Mouse (Mus musculus): Measurements from ENCODE around the gene Klf14. TPM values are rescaled to one million over a fixed set of nuclear protein-coding genes. Genes with fewer than 3 reads are reported as not detected.
A peak's percentile ranks its signal among the peaks of the same experiment; 100 is the strongest.

The Klf14 gene
- under 1 TPM in 1 of 4 experiments, not detected in 3; 0.35 TPM for total RNA-seq (2022)

GRCm38 (mm10) chr6:30958736-30959540 lies at the start of gene Klf14:
Klf14 (minus strand) TSS chr6:30959078.
- DNase-seq: peak; percentile 5

- DNase-seq: no peak
Observed at GRCm38 (mm10) chr6:31006111-31006600, 47.3 kb upstream of the Klf14 start.

DNA sequence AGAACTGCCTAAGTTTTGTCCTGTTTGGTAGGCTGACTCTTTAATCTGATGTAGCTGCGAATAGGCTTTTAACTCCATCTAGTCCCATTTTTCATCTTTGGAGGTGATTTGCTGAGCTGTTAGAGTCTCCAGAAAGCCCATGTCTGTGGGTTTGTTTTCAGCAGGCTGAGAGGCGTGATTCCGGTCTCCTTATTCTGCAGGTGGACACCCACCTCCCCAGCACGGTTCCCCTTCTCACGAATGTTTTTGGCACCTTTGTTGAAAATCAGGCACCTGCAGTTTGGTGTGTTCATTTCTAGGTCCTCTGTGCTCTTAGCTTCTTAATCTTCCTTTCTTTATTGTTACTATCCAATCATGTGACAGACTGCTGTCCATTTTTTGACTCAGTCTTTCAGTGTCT lies 27.5 kb upstream of the Klf14 start:
- DNase-seq: no peak

DNA sequence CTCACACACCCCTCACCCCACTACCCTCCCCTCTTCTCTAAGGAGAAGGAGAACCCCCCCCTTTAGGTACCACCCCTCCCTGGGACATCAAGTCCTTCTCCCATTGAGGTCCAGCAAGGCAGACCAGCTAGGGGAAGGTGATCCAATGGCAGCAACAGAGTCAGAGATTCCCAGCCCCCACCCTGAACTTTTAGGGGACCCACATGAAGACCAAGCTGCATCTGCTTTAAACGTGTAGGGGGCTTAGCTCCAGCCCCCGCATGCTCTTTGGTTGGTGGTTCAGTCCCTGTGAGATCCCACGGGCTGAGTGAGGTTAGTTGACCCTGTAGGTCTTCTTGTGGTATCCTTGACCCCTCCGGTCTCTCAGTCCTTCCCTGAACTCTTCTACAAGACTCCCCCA lies 24.1 kb upstream of the Klf14 start:
- DNase-seq: no peak

DNA sequence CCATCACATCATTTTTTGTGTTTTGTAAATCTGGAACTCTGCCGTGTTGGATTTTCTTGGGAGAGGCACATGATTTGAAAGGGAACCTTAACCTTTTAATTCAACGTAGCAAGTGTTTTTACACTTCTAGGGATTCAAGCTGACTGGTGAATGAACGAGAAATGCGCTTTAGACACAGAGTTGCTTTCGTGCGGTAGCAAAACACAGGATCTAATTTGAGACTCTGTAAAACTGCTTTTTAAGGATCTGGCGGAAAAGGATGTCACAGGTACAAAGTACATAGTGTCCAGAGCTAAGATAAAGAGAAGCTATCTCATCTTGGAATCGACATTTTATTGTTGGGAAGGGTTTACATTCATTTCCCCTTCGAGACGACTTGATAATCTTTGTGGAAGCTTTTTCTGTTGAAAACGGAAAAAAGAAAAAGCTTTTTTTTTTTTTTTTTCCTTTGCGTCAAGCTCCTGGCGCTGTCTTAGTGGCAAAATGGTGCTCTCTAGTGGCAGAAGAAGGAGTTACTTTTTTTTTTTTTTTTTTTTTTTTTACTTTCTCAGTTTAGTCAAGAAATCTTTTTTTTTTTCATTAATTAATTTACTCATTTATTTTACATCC lies 23.6 kb upstream of the Klf14 start:
- DNase-seq: no peak

- DNase-seq: no peak
Observed at GRCm38 (mm10) chr6:30981351-30981750, 22.5 kb upstream of the Klf14 start.

DNA sequence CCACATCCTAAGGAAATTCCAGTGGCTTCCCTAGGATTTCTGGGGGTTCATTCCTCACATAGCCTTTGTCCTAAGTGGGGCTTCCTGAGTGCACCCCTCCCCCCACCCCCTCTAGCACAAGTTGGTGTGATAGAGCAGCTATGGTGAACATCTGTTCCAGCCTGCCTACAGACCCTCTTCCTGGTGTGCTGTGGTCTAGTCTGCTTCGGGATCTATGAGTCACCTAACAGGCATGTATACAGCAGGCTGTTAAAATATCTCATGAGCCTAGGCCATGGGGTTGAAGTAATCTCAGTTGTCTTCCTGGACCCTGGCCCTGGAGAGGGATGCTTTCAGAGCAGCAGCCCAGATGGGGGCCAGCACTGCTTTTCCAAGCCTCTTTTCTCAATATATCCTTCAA lies 19.7 kb upstream of the Klf14 start:
- DNase-seq: no peak

- no peak for DNase-seq
Observed at GRCm38 (mm10) chr6:30972121-30972520, 13.2 kb upstream of the Klf14 start.

DNA sequence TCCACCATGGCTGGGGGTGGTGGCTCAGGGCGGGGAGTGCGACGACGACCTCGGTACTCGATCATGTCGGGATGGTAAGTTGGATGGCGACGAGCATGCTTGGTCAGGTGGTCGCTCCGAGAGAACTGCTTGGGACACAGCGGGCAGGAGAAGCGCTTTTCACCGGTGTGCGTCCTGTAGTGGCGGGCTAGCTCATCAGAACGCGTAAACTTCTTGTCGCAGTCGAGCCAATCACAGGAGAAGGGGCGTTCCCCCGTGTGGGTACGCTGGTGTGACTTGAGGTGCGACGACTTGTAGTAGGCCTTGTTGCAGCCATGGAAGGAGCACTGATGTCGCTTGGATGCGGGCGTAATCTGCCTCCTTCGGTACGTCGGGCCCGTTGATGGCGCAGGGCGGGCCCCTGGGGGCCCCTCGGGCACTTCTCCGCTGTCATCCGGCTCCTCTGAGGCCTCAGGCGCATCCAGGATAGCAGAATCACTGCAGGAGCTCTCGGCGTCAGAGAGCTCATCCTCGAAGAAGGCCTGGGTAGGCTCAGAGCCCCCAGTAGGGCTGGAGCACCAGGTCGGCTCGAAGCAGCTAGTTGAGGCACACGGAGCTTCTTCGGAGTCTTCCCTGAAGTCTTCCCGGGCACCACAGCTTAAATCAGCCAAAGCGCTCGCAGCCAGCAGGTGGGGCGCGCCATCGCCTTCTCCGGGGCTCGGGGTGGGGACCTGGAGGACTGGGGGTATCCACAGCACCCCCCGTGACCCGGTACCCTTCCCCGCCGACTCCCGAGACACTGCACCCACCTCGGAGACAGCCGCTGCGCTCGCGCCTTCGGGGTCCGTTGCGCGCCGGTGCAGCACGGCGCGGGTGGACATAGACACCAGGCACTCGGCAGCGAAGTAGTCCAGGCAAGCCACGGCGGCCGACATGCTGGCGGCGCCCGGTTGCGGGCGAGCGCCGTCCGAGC lies 818 bp downstream of the Klf14 start:
- DNase-seq: no peak

- DNase-seq: no peak
Observed at GRCm38 (mm10) chr6:30939264-30939663, 19.6 kb downstream of the Klf14 start.

- DNase-seq: no peak
Observed at GRCm38 (mm10) chr6:30922821-30923220, 36.1 kb downstream of the Klf14 start.

DNA sequence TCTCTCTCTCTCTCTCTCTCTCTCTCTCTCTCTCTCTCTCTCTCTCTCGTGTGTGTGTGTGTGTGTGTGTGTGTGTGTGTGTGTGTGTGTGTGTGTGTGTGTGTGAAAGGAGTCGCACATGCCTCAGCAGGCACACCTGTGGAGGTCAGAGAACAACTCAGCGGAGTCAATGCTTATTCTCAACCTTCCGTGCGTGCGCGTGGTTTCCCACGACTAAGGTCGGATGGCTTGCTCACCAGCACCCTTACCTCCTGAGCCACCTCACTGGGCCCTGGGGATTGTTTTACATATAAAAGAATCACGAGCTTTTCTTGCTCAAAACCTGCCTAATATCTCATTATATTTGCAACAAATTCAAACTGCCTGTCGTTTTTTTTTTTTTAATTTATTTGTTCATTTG lies 37.1 kb downstream of the Klf14 start:
- no peak for DNase-seq

DNA sequence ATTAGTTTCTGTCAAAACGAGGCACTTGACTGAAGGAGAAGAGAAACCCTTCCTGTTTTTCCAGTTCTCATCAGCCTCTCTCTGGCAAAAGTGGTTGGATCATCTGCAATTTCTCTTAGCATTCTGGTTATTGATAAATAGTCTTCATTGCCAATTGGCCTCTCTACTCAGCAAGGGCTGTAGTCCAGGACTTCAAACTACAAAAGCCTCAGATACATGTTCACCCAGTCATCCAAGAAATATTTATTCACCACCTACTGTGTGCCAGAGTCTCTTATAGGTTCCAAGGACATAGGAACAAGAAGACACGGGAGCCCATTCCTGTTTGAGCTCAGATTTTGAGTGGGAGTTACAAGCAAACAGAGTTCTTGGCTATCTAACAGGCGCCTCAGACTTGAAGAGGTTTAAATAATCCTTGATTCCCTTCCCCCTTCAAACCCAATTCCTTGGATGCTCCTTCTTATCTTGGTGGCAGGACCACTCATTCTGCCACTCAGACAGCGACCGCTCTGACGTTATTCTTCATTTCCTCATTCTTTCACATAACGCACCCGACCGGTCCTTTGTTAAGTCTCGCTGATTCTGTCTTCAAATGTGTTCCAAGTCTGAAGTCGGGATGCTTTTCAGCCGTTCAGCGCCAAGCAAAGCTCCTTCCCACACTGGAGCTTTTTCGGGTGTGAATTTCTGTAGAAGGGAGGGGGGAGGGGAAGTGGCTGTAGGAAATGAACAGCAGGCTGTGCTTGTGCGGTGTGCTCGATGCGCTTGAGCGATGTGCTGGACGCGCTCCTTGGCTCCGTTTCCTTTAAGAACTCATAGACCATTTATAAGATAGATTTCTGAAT lies 37.8 kb downstream of the Klf14 start:
- no peak for DNase-seq

DNA sequence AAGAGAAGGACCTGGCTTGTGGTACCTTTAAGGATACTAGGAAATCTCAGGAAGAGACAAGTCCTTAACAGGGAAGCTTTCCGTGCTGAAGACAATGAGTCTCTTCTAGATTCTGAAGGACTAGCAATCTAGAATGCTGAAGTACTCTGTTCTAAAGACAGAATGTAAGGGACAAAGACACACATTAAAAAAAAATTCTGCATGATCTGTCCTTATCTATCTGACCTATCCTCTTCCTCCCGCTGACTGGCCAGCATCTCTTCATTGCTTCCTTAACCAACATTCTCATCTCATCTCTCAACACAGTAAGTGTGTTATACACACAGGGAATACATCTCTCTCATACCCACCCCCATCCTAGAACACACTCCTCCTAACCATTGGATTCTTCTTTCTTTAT lies 43.4 kb downstream of the Klf14 start, which contains the start of gene Tsga13:
TSS of gene Tsga13 (minus strand) at position 101 of the 400 bp plus-strand sequence.
- no peak for DNase-seq

DNA sequence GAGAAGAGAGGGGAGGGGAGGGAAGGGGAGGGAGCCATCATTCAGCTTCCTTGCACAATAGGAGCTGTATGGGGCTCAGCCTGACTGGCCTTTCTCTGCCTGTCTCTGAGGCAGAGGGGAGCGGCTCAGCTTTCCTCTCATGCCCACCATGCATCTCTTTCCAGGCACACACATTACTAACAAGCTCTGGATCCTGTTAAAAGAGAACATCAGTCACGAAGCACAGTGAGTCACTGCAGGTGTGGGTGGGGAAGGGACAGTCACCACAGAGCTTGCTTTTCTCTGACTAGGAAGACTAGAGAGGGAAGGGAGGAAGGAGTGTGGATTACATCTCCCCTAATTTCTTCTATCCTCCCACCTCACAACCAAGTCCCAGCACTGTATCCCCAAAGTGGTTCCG lies 50.9 kb downstream of the Klf14 start:
- DNase-seq: no peak

Other genes with a start within 250 kb of the Klf14 start
- gene Mest, start 235.5 kb downstream of the Klf14 start, total RNA-seq (2022): 10 to 100 TPM; 39.2 to 81.6 (median 52.6) TPM
- gene Copg2, start 62.3 kb downstream of the Klf14 start, total RNA-seq (2022): 10 to 100 TPM; 80.0 to 99.4 (median 91.7) TPM
- not detected for gene Tsga13, start 43.5 kb downstream of the Klf14 start, total RNA-seq (2022)

All from adrenal gland, adult 8-10 months (tissue).